Mouse (Mus musculus): ENCODE results near the gene Pgm3.
"Not testable (repeated sequence)": the region's sequence is repeated elsewhere in the genome, so short reads cannot be mapped to it uniquely, and the experiment has no call there.

Pgm3 gene

GRCm38 (mm10) chr9:86571540-86572135, at the start of gene Pgm3, which contains the start of gene Rwdd2a:
Gene Pgm3 (minus strand): TSS chr9:86571842.
Gene Rwdd2a (plus strand): TSS chr9:86571991.
- peak; percentile 97 for DNase-seq

DNA sequence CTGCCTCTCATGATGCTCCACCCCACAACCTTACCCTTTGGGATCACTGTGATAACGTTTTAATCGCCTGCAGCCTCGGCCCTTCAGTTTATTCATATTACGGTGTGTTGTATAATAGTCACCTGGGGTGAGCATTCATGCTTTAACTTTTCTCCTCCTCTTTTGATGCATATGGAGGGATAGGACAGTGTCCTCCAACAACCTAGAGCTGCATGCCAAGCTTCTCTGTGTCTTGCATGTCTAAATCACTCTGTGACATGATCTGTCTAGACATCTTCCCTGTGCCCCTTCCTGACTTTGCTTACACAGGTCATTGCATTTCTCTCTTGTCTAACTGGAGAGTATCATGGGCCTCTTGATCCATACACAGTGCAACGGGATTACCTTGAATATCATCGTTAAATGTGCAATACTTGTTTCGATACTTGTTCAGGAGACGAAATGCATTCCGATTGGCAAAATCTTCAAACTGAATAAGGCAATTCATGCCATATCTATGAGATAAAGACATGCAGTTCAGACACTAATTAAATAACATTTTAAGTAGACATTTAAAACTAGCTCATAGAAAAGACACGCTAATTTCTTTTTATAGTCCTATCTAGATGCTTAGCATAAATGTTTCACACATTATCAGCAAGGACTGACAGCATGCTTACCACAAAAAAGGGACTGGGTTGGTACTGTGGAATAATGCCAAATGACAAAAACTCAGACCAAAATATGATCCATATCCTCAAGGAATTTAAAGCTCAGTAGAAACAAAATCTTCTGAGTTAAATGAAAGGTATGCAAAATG, 47.9 kb upstream of the Pgm3 start:
- DNase-seq, result no peak

DNA sequence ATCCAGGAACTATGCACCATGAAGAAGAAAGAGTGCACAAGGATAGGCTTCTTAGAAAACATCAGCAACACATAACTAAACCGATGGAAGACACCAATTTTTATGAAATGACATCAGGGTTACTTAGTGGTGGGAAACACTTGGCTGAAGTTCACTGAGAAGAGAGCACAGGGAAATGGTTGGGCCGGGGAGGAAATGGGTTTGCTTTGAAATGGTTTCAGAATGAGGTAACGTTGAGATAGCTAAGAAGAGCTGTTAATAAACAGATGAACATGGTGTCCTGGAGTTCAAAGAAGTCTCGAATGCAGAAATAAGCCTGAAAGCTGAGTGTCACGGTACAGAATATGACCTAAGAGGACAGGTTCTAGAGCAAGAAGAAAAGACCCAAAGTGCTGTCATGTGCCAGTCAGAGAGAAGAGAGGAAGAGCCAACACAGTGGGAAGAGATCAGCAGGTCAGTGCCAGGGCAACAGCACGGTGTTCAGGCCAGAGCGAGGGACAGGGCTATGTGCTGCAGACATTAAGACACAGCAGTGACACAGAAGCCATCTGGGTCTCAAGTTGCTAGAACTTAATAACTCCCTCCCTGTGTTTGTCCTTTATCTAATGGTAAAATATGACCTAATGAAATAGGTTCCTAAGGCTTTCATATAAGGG, 46.3 kb upstream of the Pgm3 start:
- DNase-seq, result no peak

- no peak for DNase-seq
These were observed 44.1 kb upstream of the Pgm3 start for GRCm38 (mm10) chr9:86615765-86616164.

GRCm38 (mm10) chr9:86612091-86612490, 40.4 kb upstream of the Pgm3 start:
- no peak for DNase-seq

DNA sequence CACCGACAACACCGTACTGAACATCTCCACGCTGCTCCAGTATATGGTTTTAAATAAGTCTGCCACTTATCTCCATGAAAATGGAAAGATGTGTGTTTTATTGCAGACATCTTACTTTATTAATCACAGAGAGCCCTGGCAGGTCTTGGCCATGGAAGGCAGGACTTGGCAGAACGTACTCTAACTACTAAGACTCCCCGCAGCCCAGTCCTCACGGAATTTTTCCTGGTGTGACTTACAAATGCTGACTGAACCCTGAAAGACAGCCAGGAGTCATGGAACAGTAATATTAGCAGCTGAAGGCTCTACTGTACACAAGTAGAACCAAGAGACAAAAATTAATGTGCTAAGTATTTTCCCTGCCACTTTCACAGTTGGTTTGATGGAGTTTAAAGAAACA, 34.1 kb upstream of the Pgm3 start:
- no peak for DNase-seq

- DNase-seq, result no peak
These were observed 28.2 kb upstream of the Pgm3 start for GRCm38 (mm10) chr9:86599723-86600303.

DNA sequence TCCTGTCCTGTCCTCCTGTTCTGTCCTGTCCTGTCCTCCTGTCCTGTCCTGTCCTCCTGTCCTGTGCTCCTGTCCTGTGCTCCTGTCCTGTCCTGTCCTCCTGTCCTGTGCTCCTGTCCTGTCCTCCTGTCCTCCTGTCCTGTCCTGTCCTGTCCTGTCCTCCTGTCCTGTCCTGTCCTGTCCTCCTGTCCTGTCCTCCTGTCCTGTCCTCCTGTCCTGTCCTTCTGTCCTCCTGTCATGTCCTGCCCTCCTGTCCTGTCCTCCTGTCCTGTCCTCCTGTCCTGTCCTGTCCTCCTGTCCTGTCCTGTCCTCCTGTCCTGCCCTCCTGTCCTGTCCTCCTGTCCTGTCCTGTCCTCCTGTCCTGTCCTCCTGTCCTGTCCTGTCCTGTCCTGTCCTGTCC, 25.3 kb upstream of the Pgm3 start:
- DNase-seq, result not testable (repeated sequence)

DNA sequence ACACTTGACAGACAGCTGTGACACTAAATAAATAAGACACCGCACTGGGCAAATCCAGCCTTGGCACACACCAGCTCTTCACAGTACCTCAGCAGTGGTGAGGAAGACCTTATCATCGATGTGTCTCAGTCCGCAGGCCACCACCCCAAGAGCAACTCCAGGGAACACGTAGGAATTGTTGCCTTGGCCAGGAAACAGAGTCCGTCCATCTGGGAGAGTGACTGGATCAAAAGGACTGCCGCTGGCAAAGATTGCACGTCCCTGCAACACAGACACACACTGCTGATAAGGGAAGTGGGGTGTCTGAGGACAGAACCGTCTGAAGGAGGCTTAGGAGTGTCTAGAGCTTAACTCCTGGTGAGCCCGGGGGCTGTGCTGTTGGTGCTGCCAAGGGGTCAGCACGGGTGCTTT, 22.7 kb upstream of the Pgm3 start:
- DNase-seq, result not testable (repeated sequence)

DNA sequence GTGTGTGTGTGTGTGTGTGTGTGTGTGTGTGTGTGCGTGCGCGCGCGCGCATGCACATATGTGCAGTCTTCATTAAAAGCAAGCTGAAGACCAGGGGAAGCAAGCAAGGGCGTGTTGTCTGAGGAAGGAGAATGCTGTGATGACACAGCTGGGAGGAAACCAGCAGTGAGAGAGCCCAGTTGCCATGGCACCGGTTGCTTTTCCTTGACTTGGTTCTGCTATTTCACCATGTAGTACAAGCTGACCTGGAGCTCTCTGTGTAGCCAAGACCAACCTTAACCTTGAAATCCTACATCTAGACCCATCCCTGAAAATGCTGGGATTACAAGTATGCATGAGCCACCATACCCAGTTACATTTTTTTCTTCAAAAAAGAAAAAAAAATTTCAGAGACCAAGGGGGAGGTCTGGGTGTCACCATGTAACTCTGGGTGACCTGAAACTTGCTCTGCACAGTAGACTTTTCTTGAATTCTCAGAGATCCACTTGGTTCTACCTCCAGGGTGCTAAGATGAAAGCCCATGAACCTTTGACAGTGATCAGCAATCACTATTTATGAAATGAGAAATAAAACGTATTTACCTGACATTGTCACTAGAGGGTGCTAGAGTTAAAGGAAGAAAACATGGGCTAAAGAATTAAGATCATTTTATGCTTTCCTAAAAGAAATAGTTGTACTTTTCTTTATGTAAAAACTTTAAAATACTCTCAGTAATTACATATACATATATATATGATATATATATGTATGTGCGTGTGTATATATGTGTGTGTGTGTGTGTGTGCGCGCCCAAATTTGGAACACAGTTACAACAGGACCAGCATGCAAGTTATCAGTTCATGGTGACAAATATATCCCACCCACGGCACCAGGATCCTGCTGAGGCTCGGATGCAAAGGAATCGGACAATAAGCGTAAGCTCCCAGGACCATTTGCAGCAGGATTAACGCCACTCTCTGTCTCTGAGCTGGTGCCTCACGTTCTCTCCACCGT, 21.3 kb upstream of the Pgm3 start:
- peak; percentile 63 for DNase-seq

GRCm38 (mm10) chr9:86587019-86587795, 15.6 kb upstream of the Pgm3 start:
- no peak for DNase-seq

DNA sequence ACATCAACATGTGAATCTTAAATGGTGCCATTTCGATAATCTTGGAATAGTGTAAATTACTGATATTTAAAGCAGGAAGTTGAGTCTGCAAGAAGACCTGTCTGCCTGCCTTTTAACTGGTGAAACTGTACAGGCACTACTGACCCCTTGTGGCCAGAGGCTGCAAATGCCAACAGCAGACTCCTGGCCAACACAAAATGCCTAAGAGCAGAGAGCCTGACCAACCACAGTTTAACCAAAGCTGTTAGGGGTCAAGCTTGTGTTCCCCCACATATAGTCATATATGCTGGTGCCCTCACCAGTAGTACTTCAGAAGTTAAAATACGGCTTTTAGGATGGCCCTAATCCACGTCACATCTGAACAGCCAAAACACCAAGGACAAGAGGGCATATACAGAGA, 12.1 kb upstream of the Pgm3 start:
- peak; percentile 68 for DNase-seq

DNA sequence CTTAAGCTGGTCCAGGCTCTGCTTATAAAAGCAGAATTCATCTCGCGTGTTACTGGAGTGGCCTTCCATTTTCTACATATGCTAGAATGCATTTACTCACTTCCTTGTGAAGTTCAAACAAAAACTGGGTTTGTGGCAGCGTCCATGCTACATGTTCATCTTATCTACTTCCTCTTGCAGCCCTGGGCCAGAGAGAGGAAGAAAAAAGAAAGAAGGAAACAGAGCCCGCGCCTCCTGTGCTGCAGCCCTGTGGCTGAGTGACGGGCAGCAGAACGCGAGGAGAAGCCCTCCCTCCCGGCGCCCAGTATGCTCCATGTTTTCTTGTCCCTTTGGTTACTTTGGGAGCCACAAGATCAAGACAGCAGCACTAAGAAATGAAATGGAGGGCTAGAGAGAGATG, 8.0 kb upstream of the Pgm3 start:
- no peak for DNase-seq

GRCm38 (mm10) chr9:86575178-86575577, 3.5 kb upstream of the Pgm3 start:
- no peak for DNase-seq

GRCm38 (mm10) chr9:86573616-86574303, 2.1 kb upstream of the Pgm3 start:
- no peak for DNase-seq

GRCm38 (mm10) chr9:86572636-86573291, 1.1 kb upstream of the Pgm3 start:
- DNase-seq, result peak; percentile 82

GRCm38 (mm10) chr9:86572196-86572595, 554 bp upstream of the Pgm3 start:
- DNase-seq, result no peak

DNA sequence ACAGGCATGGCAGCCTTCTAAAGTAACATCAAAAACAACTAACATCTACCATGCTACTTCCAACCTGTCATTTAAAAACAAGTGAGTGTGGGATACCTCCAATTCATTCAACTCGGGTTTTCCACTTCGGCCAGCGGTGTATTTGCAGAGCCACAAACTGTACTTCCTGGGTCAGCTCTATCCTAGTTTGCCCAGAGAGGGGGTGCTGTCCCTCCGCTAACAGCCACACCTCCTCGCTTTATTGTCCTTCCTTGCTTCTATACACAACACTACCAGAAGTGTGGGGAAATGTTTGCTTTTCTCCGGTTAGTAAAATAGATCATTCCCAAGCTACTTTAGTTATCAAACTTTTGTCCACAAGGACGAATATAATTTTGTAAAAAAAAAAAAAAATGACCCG, 696 bp downstream of the Pgm3 start:
- DNase-seq, result no peak

- no peak for DNase-seq
These were observed 1.3 kb downstream of the Pgm3 start for GRCm38 (mm10) chr9:86570261-86570890.
